Mouse (Mus musculus): Measurements from ENCODE around the gene Tex30. TPM values are rescaled to one million over a fixed set of nuclear protein-coding genes. Genes with fewer than 3 reads are reported as not detected.
A peak's percentile ranks its signal among the peaks of the same experiment; 100 is the strongest.
"Not testable (repeated sequence)": the region's sequence is repeated elsewhere in the genome, so short reads cannot be mapped to it uniquely, and the experiment has no call there.

Tex30 gene
- total RNA-seq, 2 experiments from 2014 or later = 9.5 to 10.2 TPM

DNA sequence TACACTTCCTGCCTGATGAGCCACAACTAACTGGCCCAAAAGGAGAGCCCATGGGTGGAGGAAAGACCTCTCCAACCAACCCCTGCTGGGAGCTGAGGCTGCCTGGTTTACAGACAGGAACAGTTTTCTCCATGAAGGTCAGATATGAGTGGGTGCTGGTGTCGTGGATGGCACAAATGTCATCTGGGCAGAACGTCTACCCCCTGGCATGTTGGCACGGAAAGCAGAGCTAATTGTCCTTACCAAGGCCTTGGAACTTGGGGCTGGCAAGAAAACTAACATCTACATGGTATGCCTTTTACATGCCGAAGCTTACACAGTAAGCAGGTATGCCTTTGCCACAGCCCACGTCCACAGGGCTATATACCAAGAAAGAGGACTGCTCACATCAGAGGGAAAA, 56.6 kb downstream of the Tex30 start:
- DNase-seq (ENCODE audit: low spot score in 2 of 2) = not testable (repeated sequence)

DNA sequence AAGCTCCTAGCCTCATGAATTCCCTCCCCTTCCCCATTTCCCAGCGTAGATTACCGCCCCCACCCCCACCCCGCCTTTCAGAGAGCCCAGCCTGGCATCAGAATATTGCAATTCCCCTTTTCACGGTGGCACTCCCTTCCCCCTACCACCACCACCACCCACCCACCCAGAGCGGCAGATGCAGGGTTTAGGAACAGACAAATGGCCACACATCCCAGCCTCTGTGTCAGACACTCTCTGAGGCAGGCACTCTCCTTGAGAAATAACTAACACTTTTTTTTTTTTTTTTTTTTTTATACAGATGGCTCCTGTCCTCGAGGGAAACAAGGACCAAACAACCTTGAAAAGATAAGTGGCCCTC, 59.7 kb downstream of the Tex30 start:
- no peak for DNase-seq (ENCODE audit: low spot score in 2 of 2)

DNA sequence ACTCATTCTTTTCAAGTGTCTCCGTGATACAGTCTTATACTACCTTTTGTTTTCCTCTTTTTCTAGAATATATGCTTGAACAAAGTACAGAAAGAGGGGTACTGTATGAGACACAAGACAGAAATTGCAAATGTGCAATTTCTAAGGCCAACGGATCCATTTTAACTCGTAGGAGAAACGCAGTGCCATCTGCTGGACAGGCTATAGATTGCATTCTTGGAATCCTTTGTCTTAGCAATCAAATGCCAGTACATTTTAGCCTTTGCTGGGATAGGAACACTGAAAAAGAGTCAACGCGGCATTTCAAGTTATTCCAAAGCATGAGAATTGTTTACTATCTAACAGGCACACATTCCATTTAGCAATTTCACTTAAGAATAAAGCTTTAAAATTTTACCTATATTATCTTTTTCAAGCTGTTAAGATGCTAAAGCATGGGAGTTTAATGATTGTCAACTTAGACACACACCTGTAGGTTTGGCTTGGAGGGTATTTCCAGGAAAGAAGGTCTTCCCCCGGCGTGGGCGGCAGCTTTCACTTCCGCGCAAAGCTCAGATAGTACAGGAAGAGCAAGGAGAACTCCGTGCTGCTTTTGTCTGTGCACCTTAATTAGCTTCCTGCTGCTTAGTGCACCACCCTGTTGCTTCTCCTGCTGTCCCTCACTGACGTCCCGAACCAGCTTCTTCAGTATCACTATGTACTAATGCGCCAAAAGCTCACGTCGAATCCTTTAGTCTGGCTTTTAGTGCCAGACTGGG, 60.3 kb downstream of the Tex30 start:
- peak; percentile 58 to 66 for DNase-seq (ENCODE audit: low spot score in 2 of 2)

Other genes with a start within 250 kb of the Tex30 start
- 10 to 100 TPM; 38.4 to 47.7 TPM for gene Tpp2, start 168.8 kb downstream of the Tex30 start, total RNA-seq (2021)
- not detected for gene Mettl21c, start 82.4 kb downstream of the Tex30 start, total RNA-seq (2021)
- gene Gm8251, start 40.5 kb downstream of the Tex30 start, total RNA-seq (2021) = under 1 TPM in 1 of 2 experiments, not detected in 1; 0.03 TPM
- 10 to 100 TPM; 10.8 to 15.9 TPM for gene Kdelc1, start 16.4 kb upstream of the Tex30 start, total RNA-seq (2021)
- 10 to 100 TPM; 14.6 to 15.9 TPM for gene Bivm, start 16.5 kb upstream of the Tex30 start, total RNA-seq (2021)
- 10 to 100 TPM; 18.1 to 22.3 TPM for gene Ercc5, start 45.3 kb upstream of the Tex30 start, total RNA-seq (2021)
- not detected for gene Mettl21e, start 116.5 kb upstream of the Tex30 start, total RNA-seq (2021)

Measured in adrenal gland, adult 18-20 months (tissue).